In genomic region chr5:128542049-128542448, GRCm38 (mm10) we compare ENCODE assay signal across 7 mouse cellular contexts. TPM values are rescaled to one million over a fixed set of nuclear protein-coding genes. Genes with fewer than 3 reads are reported as not detected.
DNase-seq lines count a peak whose midpoint lies in the region; ATAC-seq and TF ChIP-seq lines count a peak whose summit lies in the region.

No protein-coding gene starts in this region.

- H3K4me3 ChIP-seq in kidney, embryonic 14.5 days (ENCODE audit: low read length) = peak overlapping the region; percentile 9; the same call in 1 of the 2 replicates
- H3K4me3 ChIP-seq in left cerebral cortex, adult 2 months = no peak overlapping the region

- 5% methylated on average over 10 of the region's 10 CpGs for WGBS in kidney, embryonic 14.5 days

- no peak for DNase-seq in kidney, postnatal 36 days
- DNase-seq in embryo, embryonic 9.5 days (ENCODE audit: extremely low spot score) = peak; percentile 45
- peak; percentile 7 for DNase-seq in heart, postnatal 4 days
- DNase-seq in lung, postnatal 36 days = peak; percentile 4
- DNase-seq in layer of hippocampus, postnatal 10 days (ENCODE audit: low spot score in 2 of 2) = no peak
- no peak for DNase-seq in left cerebral cortex, adult 2 months (ENCODE audit: extremely low spot score in 1 of 2, low spot score in 2 of 2)

- peak; percentile 69 for ATAC-seq in kidney, embryonic 14.5 days (ENCODE audit: low FRiP score, low TSS enrichment)

- H3K9ac ChIP-seq in kidney, embryonic 14.5 days (ENCODE audit: low read depth, low read length) = no peak overlapping the region; the same call in 1 of the 2 replicates

- peak overlapping the region; percentile 23 for H3K4me2 ChIP-seq in kidney, embryonic 14.5 days (replicated peaks; ENCODE audit: low read depth, low read length)

- no peak overlapping the region for H3K27ac ChIP-seq in kidney, embryonic 14.5 days (ENCODE audit: low read depth, low read length)
- H3K27ac ChIP-seq in left cerebral cortex, adult 2 months = no peak overlapping the region

- H3K36me3 ChIP-seq in kidney, embryonic 14.5 days (ENCODE audit: control insufficient read depth, insufficient read depth, low read length) = no peaks in the 10 kb centered on the region

- no peaks in the 10 kb centered on the region for H3K9me3 ChIP-seq in kidney, embryonic 14.5 days (ENCODE audit: control insufficient read depth, low read length)

- peaks cover 7% of the 10 kb centered on the region; the same call in 1 of the 2 replicates for H3K4me1 ChIP-seq in kidney, embryonic 14.5 days (ENCODE audit: control insufficient read depth, insufficient read depth, low read length)

- TF ChIP-seq CTCF in left cerebral cortex, adult 2 months (IDR thresholded peaks at IDR 0.05) = no peak

- H3K27me3 ChIP-seq in kidney, embryonic 14.5 days (ENCODE audit: control insufficient read depth, insufficient read depth, low read length) = no peaks in the 10 kb centered on the region

- intact Hi-C loops in left cerebral cortex, adult 2 months (cut with DNase I) = no loop called here

RNA-seq across cellular contexts. Expression of gene Fzd10, which starts 58.6 kb away (rescaled TPM):
- polyA plus RNA-seq in kidney, embryonic 14.5 days (2014; fragmentation: Nextera tagmentation; extraction: Ambion mirVana) = 3.4 and 3.9 TPM in 2 replicates
- under 1 TPM; 0.43 to 0.81 TPM for total RNA-seq in heart, postnatal 4 days (2021)
- 1 to 10 TPM; 1.4 to 1.8 TPM for total RNA-seq in layer of hippocampus, postnatal 10 days (2021)
- total RNA-seq in left cerebral cortex, adult 2 months (2021) = 1 to 10 TPM; 1.9 to 3.0 TPM

Comparison
In these comparisons a context has a peak if more than half of its experiments do, and no peak if none do; other contexts are left out.
1. DNase-seq: peak in embryo, embryonic 9.5 days (single experiment), heart, postnatal 4 days (single experiment) and lung, postnatal 36 days (single experiment); none in kidney, postnatal 36 days (0 of 2), layer of hippocampus, postnatal 10 days (0 of 2) and left cerebral cortex, adult 2 months (0 of 2).